Mouse (Mus musculus) urinary bladder, postnatal 14 days (tissue): ENCODE data around the gene Dsel.

Experiments
- DNase-seq: peaks from one replicate; pipeline ENCODE4 v3.0.0; 2021; ENCODE audit warnings: low spot score

Gene Dsel

GRCm38 (mm10) chr1:111864779-111865165 lies at the start of gene Dsel:
Gene Dsel (minus strand): TSS chr1:111864918.
- DNase-seq, result peak; percentile 95

GRCm38 (mm10) chr1:111911424-111911823 lies 46.7 kb upstream of the Dsel start:
- DNase-seq, result no peak

GRCm38 (mm10) chr1:111883336-111883735 lies 18.6 kb upstream of the Dsel start:
- no peak for DNase-seq

- DNase-seq, result no peak
Measured at GRCm38 (mm10) chr1:111875784-111876183, 11.1 kb upstream of the Dsel start.

- no peak for DNase-seq
Measured at GRCm38 (mm10) chr1:111873196-111873595, 8.5 kb upstream of the Dsel start.

GRCm38 (mm10) chr1:111865467-111865866 lies 749 bp upstream of the Dsel start:
- no peak for DNase-seq

GRCm38 (mm10) chr1:111864063-111864778 lies 497 bp downstream of the Dsel start:
- peak; percentile 74 for DNase-seq

- DNase-seq, result no peak
Measured at GRCm38 (mm10) chr1:111857852-111858251, 6.9 kb downstream of the Dsel start.

GRCm38 (mm10) chr1:111852439-111852838 lies 12.3 kb downstream of the Dsel start:
- no peak for DNase-seq

GRCm38 (mm10) chr1:111833583-111834225 lies 31.0 kb downstream of the Dsel start:
- no peak for DNase-seq
